Mouse (Mus musculus) heart, adult 11 months (tissue): ENCODE measurements around the gene Asna1.

Experiments used
- DNase-seq: peaks from one replicate; pipeline ENCODE4 v3.0.0; 2022

Asna1 gene

GRCm38 (mm10) chr8:84973079-84973478 lies 52.0 kb downstream of the Asna1 start:
- DNase-seq, result peak; percentile 86

GRCm38 (mm10) chr8:84970913-84971312 lies 54.2 kb downstream of the Asna1 start:
- peak; percentile 87 for DNase-seq

GRCm38 (mm10) chr8:84970135-84970790 lies 54.8 kb downstream of the Asna1 start:
- DNase-seq, result peak; percentile 91

- DNase-seq, result peak; percentile 98
Measured at GRCm38 (mm10) chr8:84969241-84970134, 55.6 kb downstream of the Asna1 start, which contains the start of the genes Gm49661, Prdx2 and Rnaseh2a. Gm49661 (minus strand) TSS chr8:84969433. Prdx2 (plus strand) TSS chr8:84969587. Rnaseh2a (minus strand) TSS chr8:84969767.

GRCm38 (mm10) chr8:84968650-84969049 lies 56.4 kb downstream of the Asna1 start:
- peak; percentile 95 for DNase-seq
